Mouse (Mus musculus): ENCODE data around the gene Zfp870.
A peak's percentile ranks its signal among the peaks of the same experiment; 100 is the strongest.
"Not testable (repeated sequence)": the region's sequence is repeated elsewhere in the genome, so short reads cannot be mapped to it uniquely, and the experiment has no call there.

Zfp870 gene

DNA sequence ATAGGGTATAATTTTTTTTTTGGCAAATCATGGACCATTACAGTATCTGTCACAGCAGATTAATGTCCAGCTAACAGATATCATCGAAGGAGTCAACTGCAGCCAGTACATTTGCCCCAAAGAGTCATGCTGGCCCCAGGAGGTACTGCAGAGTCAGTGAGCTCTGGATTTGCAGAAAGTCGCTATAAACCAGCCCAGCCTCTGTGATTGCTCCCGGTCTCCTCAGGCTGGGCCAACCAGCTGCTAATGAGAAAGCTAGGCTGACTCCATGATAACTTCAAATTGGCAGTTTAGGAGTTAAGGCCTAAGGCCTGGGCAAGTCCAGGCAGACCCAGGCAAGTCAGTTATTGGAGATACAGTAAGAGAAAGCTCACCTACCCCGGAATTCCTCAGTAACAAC is 19.4 kb downstream of the Zfp870 start:
- no peak for DNase-seq (ENCODE audit: low read depth, low spot score)

GRCm38 (mm10) chr17:32871483-32871882 is 20.0 kb downstream of the Zfp870 start:
- no peak for DNase-seq (ENCODE audit: low read depth, low spot score)

GRCm38 (mm10) chr17:32867266-32867665 is 24.2 kb downstream of the Zfp870 start:
- not testable (repeated sequence) for DNase-seq (ENCODE audit: low read depth, low spot score)

DNA sequence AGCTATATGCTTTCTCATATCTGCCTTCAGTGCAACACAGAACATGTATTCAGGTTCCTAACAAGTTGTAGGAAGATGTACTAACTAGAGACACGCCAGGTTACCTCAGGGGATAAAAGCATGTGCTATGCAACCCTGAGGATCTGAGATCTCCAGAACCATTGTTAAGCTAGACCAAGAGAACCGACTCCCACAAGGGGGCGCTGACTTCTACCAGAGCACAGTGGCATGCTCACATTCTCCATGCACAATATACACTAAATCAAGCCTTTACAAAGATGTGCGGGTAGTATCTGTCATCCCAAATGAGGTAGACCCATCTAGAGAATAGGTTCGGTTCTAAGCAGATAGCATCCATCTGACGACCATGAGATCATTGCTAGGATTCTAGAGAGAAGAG is 34.7 kb downstream of the Zfp870 start:
- DNase-seq (ENCODE audit: low read depth, low spot score), result not testable (repeated sequence)

GRCm38 (mm10) chr17:32851581-32851980 is 39.9 kb downstream of the Zfp870 start:
- DNase-seq (ENCODE audit: low read depth, low spot score), result no peak

DNA sequence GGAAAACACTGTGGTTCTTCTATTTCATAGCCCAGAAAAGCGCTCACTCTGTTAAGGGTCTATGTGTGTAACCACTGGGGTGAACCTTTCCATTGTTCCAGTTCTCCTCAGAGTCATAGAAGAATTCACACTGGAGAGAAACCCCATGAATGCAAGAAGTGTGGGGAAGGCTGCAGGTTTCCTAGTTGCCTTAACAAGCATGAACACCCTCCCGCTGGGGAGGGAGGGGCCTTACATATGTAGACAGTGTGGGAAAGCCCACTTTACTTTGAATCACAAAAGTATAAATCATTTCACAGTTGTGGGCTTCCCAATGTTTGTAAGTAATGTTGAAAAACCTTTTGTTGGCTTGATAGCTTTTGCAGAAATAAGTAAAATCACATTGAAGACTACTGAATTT is 50.1 kb downstream of the Zfp870 start:
- no peak for DNase-seq (ENCODE audit: low read depth, low spot score)

- DNase-seq (ENCODE audit: low read depth, low spot score), result no peak
Observed at GRCm38 (mm10) chr17:32839083-32839802, 52.2 kb downstream of the Zfp870 start.

DNA sequence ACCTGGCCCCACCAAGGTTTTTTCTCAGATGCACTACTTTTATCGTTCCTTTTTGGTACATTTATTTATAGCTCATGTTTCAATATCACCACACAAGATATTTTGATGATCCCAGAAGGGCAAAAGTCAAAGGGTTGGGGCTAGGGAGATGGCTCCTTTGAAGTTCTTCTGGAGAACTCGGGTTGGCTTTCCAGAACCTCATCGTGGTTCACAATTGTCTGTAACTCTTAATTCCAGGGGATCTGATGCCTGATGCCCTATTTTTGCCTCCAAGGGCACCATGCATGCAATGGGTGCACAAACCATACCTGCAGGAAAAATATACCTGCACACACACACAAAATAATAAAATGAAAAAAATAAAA is 61.0 kb downstream of the Zfp870 start:
- DNase-seq (ENCODE audit: low read depth, low spot score), result no peak

GRCm38 (mm10) chr17:32829540-32830417 is 61.7 kb downstream of the Zfp870 start, which contains the start of gene Zfp799:
TSS of gene Zfp799 (minus strand) at chr17:32830261.
- peak; percentile 94 for DNase-seq (ENCODE audit: low read depth, low spot score)
